Mouse (Mus musculus) lung, postnatal 0 days (tissue): Measurements from ENCODE around the gene Rcn1.

Source experiments
- CTCF ChIP-seq: IDR thresholded peaks from 2 replicates; pipeline ENCODE4 v1.5.1; 2016; ENCODE audit warnings: antibody characterized with exemption, mild to moderate bottlenecking
- EP300 ChIP-seq: IDR thresholded peaks from 2 replicates; pipeline ENCODE4 v1.6.1; 2016; ENCODE audit warnings: antibody characterized with exemption, mild to moderate bottlenecking, control low read depth

- TF ChIP-seq CTCF (no peak), EP300 (no peak)
Measured at GRCm38 (mm10) chr2:105390653-105391413, 8.3 kb downstream of the Rcn1 start.
